Mouse (Mus musculus): ENCODE data around the gene Pear1. TPM values are rescaled to one million over a fixed set of nuclear protein-coding genes. Genes with fewer than 3 reads are reported as not detected.

Gene Pear1
- polyA plus RNA-seq, 1 experiment from 2014 or later, result 5.2 TPM

- no peak overlapping the region for H3K27ac ChIP-seq (ENCODE audit: low read depth, low read length)
- H3K4me2 ChIP-seq (ENCODE audit: low read length), result peak overlapping the region; percentile 41
- H3K9ac ChIP-seq (ENCODE audit: low read length), result peak overlapping the region; percentile 2; the same call in 1 of the 2 replicates
- no peaks in the 10 kb centered on the region for H3K36me3 ChIP-seq (ENCODE audit: control insufficient read depth, insufficient read depth, low read length)
- peak; percentile 86 for DNase-seq (ENCODE audit: low spot score)
- H3K4me3 ChIP-seq (ENCODE audit: low read depth, low read length), result peak overlapping the region; percentile 7; the same call in 1 of the 2 replicates
- 4% methylated on average over 24 of the region's 24 CpGs for WGBS
- peak; percentile 92 for ATAC-seq
- no peaks in the 10 kb centered on the region for H3K9me3 ChIP-seq (replicated peaks; ENCODE audit: control insufficient read depth, low read length)
- no peaks in the 10 kb centered on the region for H3K27me3 ChIP-seq (replicated peaks; ENCODE audit: control insufficient read depth, insufficient read depth, low read length)
- H3K4me1 ChIP-seq (ENCODE audit: control insufficient read depth, insufficient read depth, low read length), result no peaks in the 10 kb centered on the region
These were observed 68.1 kb downstream of the Pear1 start for GRCm38 (mm10) chr3:87755964-87756363.

- 86% methylated on average over 13 of the region's 13 CpGs for WGBS
- Histone ChIP-seq H3K36me3 (ENCODE audit: control insufficient read depth, insufficient read depth, low read length) (no peaks in the 10 kb centered on the region), H3K9ac (ENCODE audit: low read length) (no peak overlapping the region), H3K27ac (ENCODE audit: low read depth, low read length) (no peak overlapping the region), H3K9me3 (replicated peaks; ENCODE audit: control insufficient read depth, low read length) (no peaks in the 10 kb centered on the region), H3K27me3 (replicated peaks; ENCODE audit: control insufficient read depth, insufficient read depth, low read length) (no peaks in the 10 kb centered on the region), H3K4me1 (ENCODE audit: control insufficient read depth, insufficient read depth, low read length) (no peaks in the 10 kb centered on the region), H3K4me2 (ENCODE audit: low read length) (no peak overlapping the region), H3K4me3 (ENCODE audit: low read depth, low read length) (no peak overlapping the region)
- ATAC-seq (no peak), DNase-seq (ENCODE audit: low spot score) (no peak)
These were observed 70.3 kb downstream of the Pear1 start for GRCm38 (mm10) chr3:87753829-87754228.

- DNase-seq (ENCODE audit: low spot score) (no peak), ATAC-seq (no peak)
- 79% methylated on average over 3 of the region's 3 CpGs for WGBS
- no peaks in the 10 kb centered on the region for H3K27me3 ChIP-seq (replicated peaks; ENCODE audit: control insufficient read depth, insufficient read depth, low read length)
- H3K4me1 ChIP-seq (ENCODE audit: control insufficient read depth, insufficient read depth, low read length), result no peaks in the 10 kb centered on the region
- no peak overlapping the region for H3K27ac ChIP-seq (ENCODE audit: low read depth, low read length)
- H3K9me3 ChIP-seq (replicated peaks; ENCODE audit: control insufficient read depth, low read length), result no peaks in the 10 kb centered on the region
- no peaks in the 10 kb centered on the region for H3K36me3 ChIP-seq (ENCODE audit: control insufficient read depth, insufficient read depth, low read length)
- no peak overlapping the region for H3K9ac ChIP-seq (ENCODE audit: low read length)
- H3K4me3 ChIP-seq (ENCODE audit: low read depth, low read length), result no peak overlapping the region
- no peak overlapping the region for H3K4me2 ChIP-seq (ENCODE audit: low read length)
These were observed 71.5 kb downstream of the Pear1 start for GRCm38 (mm10) chr3:87752567-87752966.

GRCm38 (mm10) chr3:87749977-87750376, 74.1 kb downstream of the Pear1 start:
- DNase-seq (ENCODE audit: low spot score), result no peak
- Histone ChIP-seq H3K4me1 (ENCODE audit: control insufficient read depth, insufficient read depth, low read length) (no peaks in the 10 kb centered on the region), H3K9me3 (replicated peaks; ENCODE audit: control insufficient read depth, low read length) (no peaks in the 10 kb centered on the region), H3K27ac (ENCODE audit: low read depth, low read length) (no peak overlapping the region), H3K4me2 (ENCODE audit: low read length) (no peak overlapping the region), H3K27me3 (replicated peaks; ENCODE audit: control insufficient read depth, insufficient read depth, low read length) (no peaks in the 10 kb centered on the region), H3K4me3 (ENCODE audit: low read depth, low read length) (no peak overlapping the region), H3K36me3 (ENCODE audit: control insufficient read depth, insufficient read depth, low read length) (no peaks in the 10 kb centered on the region), H3K9ac (ENCODE audit: low read length) (no peak overlapping the region)
- WGBS, result 90% methylated on average over 12 of the region's 12 CpGs
- no peak for ATAC-seq

GRCm38 (mm10) chr3:87749036-87749435, 75.1 kb downstream of the Pear1 start:
- no peak overlapping the region for H3K27ac ChIP-seq (ENCODE audit: low read depth, low read length)
- H3K36me3 ChIP-seq (ENCODE audit: control insufficient read depth, insufficient read depth, low read length), result no peaks in the 10 kb centered on the region
- peak; percentile 50 for DNase-seq (ENCODE audit: low spot score)
- ATAC-seq, result no peak
- H3K9me3 ChIP-seq (replicated peaks; ENCODE audit: control insufficient read depth, low read length), result no peaks in the 10 kb centered on the region
- H3K9ac ChIP-seq (ENCODE audit: low read length), result no peak overlapping the region
- no peaks in the 10 kb centered on the region for H3K4me1 ChIP-seq (ENCODE audit: control insufficient read depth, insufficient read depth, low read length)
- no peak overlapping the region for H3K4me3 ChIP-seq (ENCODE audit: low read depth, low read length)
- H3K4me2 ChIP-seq (ENCODE audit: low read length), result no peak overlapping the region
- no peaks in the 10 kb centered on the region for H3K27me3 ChIP-seq (replicated peaks; ENCODE audit: control insufficient read depth, insufficient read depth, low read length)
- WGBS, result 14% methylated on average over 5 of the region's 5 CpGs

GRCm38 (mm10) chr3:87748431-87748830, 75.7 kb downstream of the Pear1 start, which contains the start of gene Lrrc71:
TSS of gene Lrrc71 (minus strand) at chr3:87748625.
- 50% methylated on average over 13 of the region's 13 CpGs for WGBS

GRCm38 (mm10) chr3:87745036-87745659, 79.0 kb downstream of the Pear1 start:
- no peak overlapping the region for H3K4me3 ChIP-seq (ENCODE audit: low read depth, low read length)
- DNase-seq (ENCODE audit: low spot score) (no peak), ATAC-seq (no peak)
- no peak overlapping the region for H3K27ac ChIP-seq (ENCODE audit: low read depth, low read length)
- WGBS, result 47% methylated on average over 18 of the region's 18 CpGs
- no peaks in the 10 kb centered on the region for H3K36me3 ChIP-seq (ENCODE audit: control insufficient read depth, insufficient read depth, low read length)
- no peaks in the 10 kb centered on the region for H3K27me3 ChIP-seq (replicated peaks; ENCODE audit: control insufficient read depth, insufficient read depth, low read length)
- no peaks in the 10 kb centered on the region for H3K9me3 ChIP-seq (replicated peaks; ENCODE audit: control insufficient read depth, low read length)
- peak overlapping the region; percentile 43; the same call in 1 of the 2 replicates for H3K9ac ChIP-seq (ENCODE audit: low read length)
- H3K4me2 ChIP-seq (ENCODE audit: low read length), result peak overlapping the region; percentile 23
- H3K4me1 ChIP-seq (ENCODE audit: control insufficient read depth, insufficient read depth, low read length), result no peaks in the 10 kb centered on the region

More at GRCm38 (mm10) chr3:87748431-87748830, 75.7 kb downstream of the Pear1 start, which contains the start of gene Lrrc71:
- H3K4me3 ChIP-seq (ENCODE audit: low read depth, low read length), result no peak within 1 kb of the TSS
- no peaks in the 10 kb centered on the region for H3K9me3 ChIP-seq (replicated peaks; ENCODE audit: control insufficient read depth, low read length)
- DNase-seq (ENCODE audit: low spot score) (no peak), ATAC-seq (no peak)
- H3K27ac ChIP-seq (ENCODE audit: low read depth, low read length), result no peak within 1 kb of the TSS
- H3K27me3 ChIP-seq (replicated peaks; ENCODE audit: control insufficient read depth, insufficient read depth, low read length), result no peaks in the 10 kb centered on the region
- no peaks in the 10 kb centered on the region for H3K4me1 ChIP-seq (ENCODE audit: control insufficient read depth, insufficient read depth, low read length)
- H3K4me2 ChIP-seq (ENCODE audit: low read length), result no peak within 1 kb of the TSS
- no peaks in the 10 kb centered on the region for H3K36me3 ChIP-seq (ENCODE audit: control insufficient read depth, insufficient read depth, low read length)
- no peak within 1 kb of the TSS for H3K9ac ChIP-seq (ENCODE audit: low read length)

GRCm38 (mm10) chr3:87743927-87744326, 80.2 kb downstream of the Pear1 start:
- no peak for DNase-seq (ENCODE audit: low spot score)
- Histone ChIP-seq H3K4me3 (ENCODE audit: low read depth, low read length) (no peak overlapping the region), H3K9me3 (replicated peaks; ENCODE audit: control insufficient read depth, low read length) (no peaks in the 10 kb centered on the region), H3K4me2 (ENCODE audit: low read length) (no peak overlapping the region), H3K36me3 (ENCODE audit: control insufficient read depth, insufficient read depth, low read length) (peaks cover 7% of the 10 kb centered on the region; the same call in 1 of the 2 replicates), H3K9ac (ENCODE audit: low read length) (no peak overlapping the region), H3K27me3 (replicated peaks; ENCODE audit: control insufficient read depth, insufficient read depth, low read length) (no peaks in the 10 kb centered on the region), H3K27ac (ENCODE audit: low read depth, low read length) (no peak overlapping the region), H3K4me1 (ENCODE audit: control insufficient read depth, insufficient read depth, low read length) (no peaks in the 10 kb centered on the region)
- no peak for ATAC-seq
- WGBS, result 71% methylated on average over 4 of the region's 4 CpGs

GRCm38 (mm10) chr3:87742735-87743134, 81.4 kb downstream of the Pear1 start:
- no peaks in the 10 kb centered on the region for H3K27me3 ChIP-seq (replicated peaks; ENCODE audit: control insufficient read depth, insufficient read depth, low read length)
- WGBS, result 87% methylated on average over 16 of the region's 16 CpGs
- H3K9me3 ChIP-seq (replicated peaks; ENCODE audit: control insufficient read depth, low read length), result no peaks in the 10 kb centered on the region
- H3K36me3 ChIP-seq (ENCODE audit: control insufficient read depth, insufficient read depth, low read length), result peaks cover 18% of the 10 kb centered on the region
- H3K4me3 ChIP-seq (ENCODE audit: low read depth, low read length), result no peak overlapping the region
- H3K27ac ChIP-seq (ENCODE audit: low read depth, low read length), result no peak overlapping the region
- ATAC-seq (no peak), DNase-seq (ENCODE audit: low spot score) (no peak)
- H3K4me1 ChIP-seq (ENCODE audit: control insufficient read depth, insufficient read depth, low read length), result no peaks in the 10 kb centered on the region
- H3K9ac ChIP-seq (ENCODE audit: low read length), result no peak overlapping the region
- H3K4me2 ChIP-seq (ENCODE audit: low read length), result no peak overlapping the region
